Mouse (Mus musculus) cerebellum, adult 2 months (tissue): ENCODE data around the gene Rras2.

Experiments
- CTCF ChIP-seq: fragments of 200-500 bp; IDR thresholded peaks from 2 replicates; pipeline ENCODE4 v1.5.1; 2011; ENCODE audit warnings: low read depth, mild to moderate bottlenecking, control low read depth, low read length, moderate library complexity, borderline replicate concordance; ENCODE audit not compliant: insufficient read depth
- POLR2A ChIP-seq: fragments of 200-500 bp; IDR thresholded peaks from 2 replicates; pipeline ENCODE4 v1.6.1; 2011; ENCODE audit warnings: low read length, control low read depth, borderline replicate concordance; ENCODE audit not compliant: insufficient read depth

DNA sequence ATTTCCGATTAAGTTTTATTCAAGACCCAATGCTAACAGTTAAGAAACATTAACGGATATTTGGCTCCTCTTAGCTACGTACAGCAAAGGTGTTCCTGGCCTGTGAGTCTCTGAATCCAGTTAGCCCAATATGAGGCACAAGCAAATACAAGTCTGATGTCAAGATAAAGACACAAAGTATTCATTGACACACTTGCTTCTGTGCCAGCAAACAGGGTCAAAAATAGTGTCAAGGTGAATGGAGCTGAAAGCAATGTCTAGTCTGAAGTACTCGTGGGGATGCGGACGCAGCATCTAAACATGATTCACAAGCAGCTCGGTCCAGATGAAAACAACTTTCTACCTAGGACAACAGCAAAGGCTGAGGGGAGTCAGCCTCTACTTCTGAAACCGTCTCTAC is 11.7 kb downstream of the Rras2 start:
- TF ChIP-seq CTCF (no peak), POLR2A (no peak)
